Mouse (Mus musculus): ENCODE data around the gene Cdc37l1. TPM values are rescaled to one million over a fixed set of nuclear protein-coding genes. Genes with fewer than 3 reads are reported as not detected.

Cdc37l1 gene
- polyA plus RNA-seq, 1 experiment from 2014 or later, result 33.9 TPM

DNA sequence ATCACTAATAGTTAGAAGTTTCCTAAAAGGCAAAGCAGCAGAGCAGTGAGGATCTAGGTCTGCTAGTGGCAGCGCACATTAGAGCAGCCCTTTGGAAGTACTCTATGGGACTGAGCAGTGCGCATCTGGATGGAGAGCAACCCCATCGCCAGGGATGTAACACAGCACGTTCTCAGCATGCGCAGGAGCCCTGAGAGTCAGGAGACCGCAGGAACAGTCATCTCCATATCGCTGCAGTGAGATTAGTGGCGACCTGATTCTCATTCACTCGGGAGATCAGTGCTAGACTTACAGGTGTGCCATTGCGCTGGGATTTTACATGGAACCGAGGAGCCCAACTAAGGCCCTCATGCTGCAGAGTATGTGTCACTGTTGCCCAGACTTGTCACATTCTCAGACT is 18.9 kb downstream of the Cdc37l1 start:
- peaks cover 21% of the 10 kb centered on the region for H3K36me3 ChIP-seq
- H3K9ac ChIP-seq, result no peak overlapping the region
- H3K27me3 ChIP-seq (replicated peaks), result no peaks in the 10 kb centered on the region
- no peaks in the 10 kb centered on the region for H3K4me1 ChIP-seq
- no peak overlapping the region for H3K4me3 ChIP-seq (replicated peaks)
- ATAC-seq (ENCODE audit: insufficient read depth, low FRiP score, low read depth), result no peak
- no peak overlapping the region for H3K4me2 ChIP-seq
- WGBS, result 96% methylated on average over 11 of the region's 11 CpGs
- H3K9me3 ChIP-seq, result no peaks in the 10 kb centered on the region
- H3K27ac ChIP-seq, result no peak overlapping the region

DNA sequence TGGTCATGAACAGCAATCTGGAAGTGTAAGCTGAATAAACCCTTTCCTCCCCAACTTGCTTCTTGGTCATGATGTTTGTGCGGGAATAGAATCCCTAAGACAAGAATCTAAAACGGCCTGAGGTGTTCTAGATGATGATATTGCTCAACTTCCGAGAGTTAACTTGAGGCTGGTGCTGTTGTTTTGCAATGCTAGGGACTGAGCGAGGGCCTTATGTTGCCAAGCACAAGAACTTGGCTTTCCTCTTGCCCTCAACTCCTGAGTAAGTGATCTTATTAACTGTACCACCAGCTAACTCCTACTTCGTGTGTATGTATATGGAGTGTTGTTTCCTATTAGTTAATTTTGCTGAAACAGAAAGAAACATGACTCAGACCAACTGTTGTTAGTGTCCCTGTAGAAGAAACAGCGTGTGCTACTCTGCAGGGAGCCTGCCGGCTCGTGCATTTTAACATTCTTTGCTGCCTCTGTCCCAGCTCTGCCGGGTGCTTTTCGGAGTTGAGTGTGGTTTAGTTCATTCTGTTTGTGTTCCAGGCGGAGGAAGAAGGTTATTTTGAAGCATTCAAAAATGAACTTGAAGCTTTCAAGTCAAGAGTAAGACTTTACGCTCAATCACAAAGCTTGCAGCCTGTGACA is 21.3 kb downstream of the Cdc37l1 start:
- peaks cover 33% of the 10 kb centered on the region for H3K36me3 ChIP-seq
- H3K4me1 ChIP-seq, result no peaks in the 10 kb centered on the region
- H3K27ac ChIP-seq, result no peak overlapping the region
- 90% methylated on average over 12 of the region's 12 CpGs for WGBS
- no peak overlapping the region for H3K4me2 ChIP-seq
- H3K9me3 ChIP-seq, result no peaks in the 10 kb centered on the region
- H3K4me3 ChIP-seq (replicated peaks), result no peak overlapping the region
- no peak overlapping the region for H3K9ac ChIP-seq
- no peak for ATAC-seq (ENCODE audit: insufficient read depth, low FRiP score, low read depth)
- H3K27me3 ChIP-seq (replicated peaks), result no peaks in the 10 kb centered on the region

DNA sequence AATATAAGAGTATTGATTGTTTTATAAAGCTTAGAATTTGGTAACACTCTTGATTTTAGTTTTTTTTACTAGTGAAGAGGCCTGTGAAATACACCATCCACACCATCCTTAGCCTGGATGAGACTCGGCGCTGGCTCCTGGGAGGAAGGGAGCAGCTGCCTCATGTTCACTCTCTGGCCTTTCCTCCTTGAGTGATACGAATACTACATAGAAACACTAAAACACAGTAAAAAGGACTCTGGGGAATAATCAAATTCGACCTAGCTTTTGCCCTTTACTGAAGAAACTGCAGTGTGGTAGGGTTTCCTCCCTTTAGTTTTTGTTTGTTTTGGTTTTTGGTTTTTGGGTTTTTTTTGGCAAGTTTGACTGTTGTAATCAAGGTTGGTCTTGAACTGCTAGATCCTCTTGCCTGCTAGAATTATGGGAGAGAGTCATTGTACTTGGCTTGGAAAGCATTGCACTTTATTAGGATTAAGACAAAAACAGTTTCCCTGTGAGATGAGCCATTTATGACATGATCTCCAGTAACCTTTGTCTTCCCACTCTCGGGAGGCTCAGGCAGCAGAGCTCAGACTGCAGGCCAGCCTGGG is 24.4 kb downstream of the Cdc37l1 start:
- Histone ChIP-seq H3K9ac (no peak overlapping the region), H3K9me3 (no peaks in the 10 kb centered on the region), H3K4me3 (replicated peaks) (no peak overlapping the region), H3K36me3 (peaks cover 39% of the 10 kb centered on the region), H3K27ac (no peak overlapping the region), H3K4me1 (no peaks in the 10 kb centered on the region), H3K27me3 (replicated peaks) (no peaks in the 10 kb centered on the region), H3K4me2 (no peak overlapping the region)
- ATAC-seq (ENCODE audit: insufficient read depth, low FRiP score, low read depth), result no peak
- WGBS, result 79% methylated on average over 5 of the region's 5 CpGs

DNA sequence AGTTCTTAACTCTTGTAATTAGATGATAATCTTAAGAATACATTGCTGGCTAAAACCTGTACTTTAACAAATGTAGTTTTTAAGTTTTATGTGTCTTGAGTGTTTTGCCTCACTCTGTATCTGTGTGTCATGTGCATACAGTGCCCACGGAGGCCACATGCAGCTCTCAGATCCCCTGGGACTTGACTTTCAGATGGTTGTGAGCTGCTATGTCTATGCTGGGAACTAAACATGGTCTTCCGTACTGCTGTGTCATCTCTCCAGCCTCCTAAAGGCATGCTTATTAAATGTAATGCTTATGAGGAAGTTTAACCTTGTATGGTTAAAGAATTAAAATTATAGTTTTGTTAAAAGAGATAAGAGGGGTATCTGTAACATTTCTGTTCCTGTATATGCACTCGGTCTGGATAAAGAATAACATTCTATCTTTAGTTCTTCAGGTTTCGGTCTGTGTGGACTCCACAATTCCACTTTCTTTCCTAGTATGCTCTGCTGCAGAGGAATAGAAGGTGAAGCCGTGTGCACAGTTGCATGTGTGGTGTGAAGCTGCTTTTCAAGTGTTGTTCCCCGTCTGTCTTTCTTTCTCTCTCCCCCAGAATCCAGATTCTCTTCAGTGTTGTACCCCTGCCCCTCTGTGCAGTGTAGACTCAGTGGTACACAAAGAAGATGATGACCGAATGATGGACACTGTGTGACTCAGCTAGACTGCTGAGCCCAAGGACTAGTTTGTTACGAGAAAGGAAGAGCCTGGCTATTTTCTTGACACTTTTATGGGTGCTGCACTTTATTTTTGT is 25.5 kb downstream of the Cdc37l1 start:
- 84% methylated on average over 8 of the region's 8 CpGs for WGBS
- Histone ChIP-seq H3K9ac (no peak overlapping the region), H3K4me3 (replicated peaks) (no peak overlapping the region), H3K4me2 (no peak overlapping the region), H3K4me1 (no peaks in the 10 kb centered on the region), H3K9me3 (no peaks in the 10 kb centered on the region), H3K36me3 (peaks cover 47% of the 10 kb centered on the region), H3K27ac (no peak overlapping the region), H3K27me3 (replicated peaks) (no peaks in the 10 kb centered on the region)
- no peak for ATAC-seq (ENCODE audit: insufficient read depth, low FRiP score, low read depth)

DNA sequence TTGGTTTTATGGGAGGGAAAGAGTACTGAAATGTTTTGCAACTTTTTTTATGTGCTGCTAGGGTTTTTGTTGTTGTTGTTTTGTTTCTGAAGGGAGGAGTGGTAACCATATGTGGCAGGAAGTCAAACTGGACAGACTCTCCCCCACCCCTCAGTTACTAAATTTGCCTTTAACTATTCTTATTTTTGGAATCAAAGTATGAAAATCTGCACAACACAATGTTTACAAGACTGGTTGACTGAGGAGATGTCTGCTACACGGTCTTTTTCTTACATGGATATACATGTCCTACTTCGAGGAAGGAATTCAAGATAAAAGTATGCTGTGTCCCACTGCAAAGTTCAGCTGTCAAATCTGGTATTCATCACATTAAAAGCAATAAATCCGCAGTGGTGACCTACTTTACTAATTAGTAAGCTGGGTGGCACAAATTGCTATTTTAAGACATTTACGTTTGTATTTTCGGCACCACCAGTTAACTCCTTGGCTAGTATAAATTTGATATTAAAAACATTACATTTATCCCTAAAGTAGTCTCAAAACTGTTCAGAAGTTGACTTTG is 26.1 kb downstream of the Cdc37l1 start:
- Histone ChIP-seq H3K4me1 (no peaks in the 10 kb centered on the region), H3K4me3 (replicated peaks) (no peak overlapping the region), H3K27ac (no peak overlapping the region), H3K9me3 (no peaks in the 10 kb centered on the region), H3K27me3 (replicated peaks) (no peaks in the 10 kb centered on the region), H3K36me3 (peaks cover 48% of the 10 kb centered on the region), H3K4me2 (no peak overlapping the region), H3K9ac (no peak overlapping the region)
- no peak for ATAC-seq (ENCODE audit: insufficient read depth, low FRiP score, low read depth)
- WGBS, result 82% methylated on average over 5 of the region's 5 CpGs

DNA sequence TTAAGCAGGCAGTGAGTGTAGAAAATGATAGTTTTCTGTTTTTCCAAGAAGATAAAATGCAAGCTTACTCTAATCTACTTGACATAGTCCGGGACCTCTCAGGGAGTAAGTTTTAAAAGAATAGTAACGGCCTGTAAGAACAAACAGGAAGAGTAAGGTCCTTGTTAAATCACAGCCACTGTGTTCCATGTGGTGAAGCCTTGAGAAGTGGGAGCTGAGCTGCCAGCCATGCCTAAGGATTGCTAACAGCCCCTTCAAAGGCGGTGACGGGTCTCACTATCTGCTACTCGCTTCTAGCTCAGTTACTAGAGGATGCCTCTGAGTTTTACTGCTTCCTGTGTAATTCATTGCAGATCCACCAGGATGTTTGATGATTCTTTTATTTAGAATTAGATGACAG is 26.6 kb downstream of the Cdc37l1 start:
- Histone ChIP-seq H3K4me1 (no peaks in the 10 kb centered on the region), H3K27me3 (replicated peaks) (no peaks in the 10 kb centered on the region), H3K4me2 (no peak overlapping the region), H3K9ac (no peak overlapping the region), H3K27ac (no peak overlapping the region), H3K9me3 (no peaks in the 10 kb centered on the region), H3K4me3 (replicated peaks) (no peak overlapping the region), H3K36me3 (peaks cover 48% of the 10 kb centered on the region)
- 77% methylated on average over 5 of the region's 5 CpGs for WGBS
- ATAC-seq (ENCODE audit: insufficient read depth, low FRiP score, low read depth), result no peak

DNA sequence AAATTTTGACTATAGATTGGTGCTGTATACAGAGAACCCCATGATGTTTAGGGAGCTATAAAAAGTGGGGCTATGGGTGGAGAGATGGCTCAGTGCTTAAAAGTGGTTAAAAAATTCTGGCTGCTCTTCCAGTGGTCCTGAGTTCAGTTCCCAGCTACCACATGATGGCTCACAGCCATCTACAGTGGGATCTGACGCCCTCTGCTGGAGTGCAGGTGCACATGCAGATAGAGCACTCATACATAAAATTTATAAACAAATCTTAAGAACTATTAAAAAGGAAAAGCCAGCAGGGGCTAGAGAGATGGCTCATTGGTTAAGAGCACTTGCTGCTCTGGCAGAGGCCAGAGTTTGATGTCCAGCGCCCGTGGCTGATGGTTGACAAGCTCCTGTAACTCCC is 29.5 kb downstream of the Cdc37l1 start:
- ATAC-seq (ENCODE audit: insufficient read depth, low FRiP score, low read depth), result no peak
- H3K27me3 ChIP-seq (replicated peaks), result no peaks in the 10 kb centered on the region
- H3K4me1 ChIP-seq, result no peaks in the 10 kb centered on the region
- H3K4me3 ChIP-seq (replicated peaks), result no peak overlapping the region
- no peak overlapping the region for H3K4me2 ChIP-seq
- H3K9ac ChIP-seq, result no peak overlapping the region
- no peak overlapping the region for H3K27ac ChIP-seq
- WGBS, result 88% methylated on average over 3 of the region's 3 CpGs
- no peaks in the 10 kb centered on the region for H3K9me3 ChIP-seq
- H3K36me3 ChIP-seq, result peaks cover 49% of the 10 kb centered on the region

DNA sequence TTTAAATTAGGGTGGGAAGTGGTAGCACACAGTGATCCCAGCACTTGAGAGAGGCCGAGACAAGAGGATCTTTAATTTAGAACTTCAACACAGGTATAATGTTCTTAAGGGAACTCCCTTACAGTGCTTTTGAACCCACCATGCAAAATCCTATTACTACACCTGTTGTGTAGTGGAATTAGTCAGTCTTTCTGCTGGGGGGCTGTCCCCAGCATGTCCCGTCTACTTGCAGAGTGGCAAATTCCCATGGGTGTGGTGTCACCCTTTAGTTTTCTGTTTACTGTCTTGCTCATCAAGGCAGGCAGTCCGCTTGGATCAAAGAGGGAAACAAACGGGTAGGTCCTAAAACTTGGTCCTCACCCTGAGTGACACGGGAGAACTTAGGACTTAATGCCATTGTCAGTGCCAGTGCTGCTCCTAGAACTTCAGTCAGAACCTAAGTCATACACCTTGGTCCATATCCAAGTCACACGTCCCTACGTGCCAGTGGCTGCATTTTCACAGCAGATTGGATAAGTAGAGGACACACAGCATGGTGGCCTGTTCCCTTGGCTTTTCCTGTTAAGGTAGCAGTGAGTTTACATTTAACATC is 31.7 kb downstream of the Cdc37l1 start:
- no peaks in the 10 kb centered on the region for H3K9me3 ChIP-seq
- H3K36me3 ChIP-seq, result peaks cover 47% of the 10 kb centered on the region
- no peak overlapping the region for H3K27ac ChIP-seq
- no peaks in the 10 kb centered on the region for H3K27me3 ChIP-seq (replicated peaks)
- H3K4me3 ChIP-seq (replicated peaks), result no peak overlapping the region
- H3K4me2 ChIP-seq, result no peak overlapping the region
- H3K4me1 ChIP-seq, result no peaks in the 10 kb centered on the region
- no peak overlapping the region for H3K9ac ChIP-seq
- no peak for ATAC-seq (ENCODE audit: insufficient read depth, low FRiP score, low read depth)
- 89% methylated on average over 7 of the region's 7 CpGs for WGBS

DNA sequence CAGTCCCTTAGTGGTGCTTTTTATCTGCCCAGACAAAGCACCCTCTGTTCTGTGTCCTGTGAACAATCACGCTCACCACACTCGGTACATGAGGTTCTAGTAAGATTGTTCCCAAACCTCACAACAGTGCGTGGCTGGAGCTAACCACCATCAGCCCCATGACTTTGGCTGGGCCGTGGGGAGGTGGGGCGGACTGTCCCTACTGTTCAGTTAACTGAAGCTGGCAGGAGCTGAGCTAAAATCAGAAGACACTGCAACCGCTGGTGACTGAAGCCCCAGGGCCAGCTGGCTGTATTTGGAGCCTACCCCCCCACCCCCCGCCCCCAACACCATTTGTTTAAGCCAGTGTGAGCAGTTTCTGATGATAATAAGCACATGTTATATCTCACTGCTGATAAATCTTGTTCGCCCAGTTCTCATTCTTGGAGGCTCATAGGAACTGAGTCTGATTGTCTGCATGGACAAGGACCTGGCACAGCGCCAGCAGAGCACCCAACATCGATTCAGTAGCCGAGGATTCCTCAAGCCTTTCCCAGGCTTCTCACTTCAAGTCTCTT is 34.3 kb downstream of the Cdc37l1 start:
- H3K4me1 ChIP-seq, result no peaks in the 10 kb centered on the region
- H3K27me3 ChIP-seq (replicated peaks), result no peaks in the 10 kb centered on the region
- ATAC-seq (ENCODE audit: insufficient read depth, low FRiP score, low read depth), result no peak
- H3K9me3 ChIP-seq, result no peaks in the 10 kb centered on the region
- H3K4me3 ChIP-seq (replicated peaks), result no peak overlapping the region
- H3K9ac ChIP-seq, result no peak overlapping the region
- H3K36me3 ChIP-seq, result peaks cover 34% of the 10 kb centered on the region
- H3K27ac ChIP-seq, result no peak overlapping the region
- 60% methylated on average over 11 of the region's 11 CpGs for WGBS
- H3K4me2 ChIP-seq, result no peak overlapping the region

DNA sequence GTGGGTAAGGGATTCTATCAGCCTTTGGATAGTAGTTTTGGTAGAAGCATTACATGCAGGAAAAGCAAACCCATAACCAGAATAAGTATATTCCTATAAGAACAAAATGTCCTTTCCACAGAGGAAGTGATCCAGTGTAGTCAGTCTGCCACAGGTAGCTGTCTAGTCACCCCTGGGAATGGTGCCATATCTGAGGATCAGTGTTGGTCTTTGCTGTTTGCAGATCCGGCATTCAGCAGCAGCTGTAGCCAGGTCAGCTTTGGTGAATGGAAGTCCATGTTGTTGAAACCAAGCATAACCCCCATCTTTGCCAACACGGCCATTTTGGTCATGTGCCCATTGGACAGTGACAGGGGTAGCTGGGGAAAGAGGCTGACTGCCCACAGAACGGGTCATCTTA is 41.6 kb downstream of the Cdc37l1 start:
- no peak overlapping the region for H3K27ac ChIP-seq
- ATAC-seq (ENCODE audit: insufficient read depth, low FRiP score, low read depth), result no peak
- no peak overlapping the region for H3K4me2 ChIP-seq
- H3K4me3 ChIP-seq (replicated peaks), result no peak overlapping the region
- no peaks in the 10 kb centered on the region for H3K27me3 ChIP-seq (replicated peaks)
- 92% methylated on average over 3 of the region's 3 CpGs for WGBS
- no peak overlapping the region for H3K9ac ChIP-seq
- peaks cover 8% of the 10 kb centered on the region; the same call in 1 of the 2 replicates for H3K36me3 ChIP-seq
- no peaks in the 10 kb centered on the region for H3K9me3 ChIP-seq
- H3K4me1 ChIP-seq, result no peaks in the 10 kb centered on the region

DNA sequence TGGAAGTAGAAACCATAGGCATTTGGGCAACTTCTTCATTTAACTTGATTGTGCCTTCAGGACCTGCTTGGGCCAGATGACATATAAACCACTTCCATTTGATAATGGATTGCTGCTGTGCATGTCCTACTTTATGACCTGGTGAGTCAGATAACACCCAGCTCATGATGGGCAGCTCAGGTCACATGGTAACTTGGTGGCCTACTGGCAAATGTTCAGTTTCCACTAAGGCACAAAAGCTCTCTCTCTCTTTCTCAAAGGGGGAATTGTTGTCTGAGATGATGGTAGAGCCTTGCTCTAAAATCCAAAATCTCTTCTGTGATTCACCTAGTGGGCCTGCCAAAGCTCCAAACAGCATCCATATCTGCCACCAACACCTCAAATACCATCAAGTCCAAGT is 42.5 kb downstream of the Cdc37l1 start:
- Histone ChIP-seq H3K27me3 (replicated peaks) (no peaks in the 10 kb centered on the region), H3K4me1 (no peaks in the 10 kb centered on the region), H3K27ac (no peak overlapping the region), H3K4me2 (no peak overlapping the region), H3K9ac (no peak overlapping the region), H3K4me3 (replicated peaks) (no peak overlapping the region), H3K36me3 (peaks cover 8% of the 10 kb centered on the region; the same call in 1 of the 2 replicates), H3K9me3 (no peaks in the 10 kb centered on the region)
- no peak for ATAC-seq (ENCODE audit: insufficient read depth, low FRiP score, low read depth)

Data from stomach, embryonic 15.5 days (tissue).